Mouse (Mus musculus): Measurements from ENCODE around the gene Osbpl9. TPM values are rescaled to one million over a fixed set of nuclear protein-coding genes. Genes with fewer than 3 reads are reported as not detected.

The Osbpl9 gene
- total and polyA plus RNA-seq, 3 experiments, result 55.5 to 73.5 (median 59.2) TPM

- H3K27me3 ChIP-seq (replicated peaks), result peaks cover 3% of the 10 kb centered on the region
- TF ChIP-seq JUND (conservative IDR thresholded peaks at IDR 0.05; ENCODE audit: low read depth, low read length) (no peak), MEF2A (IDR thresholded peaks at IDR 0.05; ENCODE audit: borderline replicate concordance, low read depth, low read length) (no peak), NELFE (IDR thresholded peaks at IDR 0.05; ENCODE audit: low read depth, low read length) (no peak), ELF1 (IDR thresholded peaks at IDR 0.05; ENCODE audit: low read depth, low read length) (no peak), SIN3A (IDR thresholded peaks at IDR 0.05; ENCODE audit: low read length) (no peak), ETS1 (conservative IDR thresholded peaks at IDR 0.05; ENCODE audit: low read depth, low read length) (no peak), IRF4 (IDR thresholded peaks at IDR 0.05; ENCODE audit: low read depth, low read length) (no peak), RAD21 (IDR thresholded peaks at IDR 0.05; ENCODE audit: low read depth, low read length) (no peak), CHD1 (IDR thresholded peaks at IDR 0.05; ENCODE audit: low read depth, low read length) (no peak), USF2 (conservative IDR thresholded peaks at IDR 0.05; ENCODE audit: low read depth, low read length) (no peak)
- H3K79me2 ChIP-seq (replicated peaks; ENCODE audit: control insufficient read depth, extremely low read depth, insufficient read depth, poor library complexity, severe bottlenecking), result no peaks in the 10 kb centered on the region
- no peak overlapping the region for H3K9ac ChIP-seq (ENCODE audit: insufficient read depth, low read depth)
- H3K36me3 ChIP-seq (replicated peaks in 1 of 2; ENCODE audit: control insufficient read depth in 1 of 2, insufficient read depth in 1 of 2, low read length in 1 of 2), result no peaks in the 10 kb centered on the region
- H3K27ac ChIP-seq (ENCODE audit: insufficient read depth, low read depth), result no peak overlapping the region
- H3K4me2 ChIP-seq (ENCODE audit: insufficient read depth, low read depth, poor library complexity, severe bottlenecking), result no peak overlapping the region
- dilution Hi-C loops (cut with MboI; ENCODE audit: extremely low pct_ligation_motif_present, extremely low pct_unique_long_range_greater_than_20kb, low sequenced_read_pairs) (no loop called here), in situ Hi-C loops (cut with MboI; ENCODE audit: low pct_ligation_motif_present, low pct_unique_long_range_greater_than_20kb, low sequenced_read_pairs) (no loop called here)
- no peak overlapping the region for H3K4me3 ChIP-seq (replicated peaks in 1 of 3; ENCODE audit: low read depth in 2 of 3, low read length in 2 of 3, poor library complexity in 1 of 3)
- DNase-seq (ENCODE audit: extremely low read depth), result no peak
- no peaks in the 10 kb centered on the region for H3K4me1 ChIP-seq (ENCODE audit: control insufficient read depth in 1 of 2, insufficient read depth in 2 of 2)
- no peaks in the 10 kb centered on the region for H3K9me3 ChIP-seq (replicated peaks; ENCODE audit: low read length)
Observed at GRCm38 (mm10) chr4:109245016-109245620, 43.0 kb upstream of the Osbpl9 start.

GRCm38 (mm10) chr4:109244506-109244905 is 42.4 kb upstream of the Osbpl9 start:
- TF ChIP-seq BHLHE40 (IDR thresholded peaks at IDR 0.05; ENCODE audit: low read depth, low read length) (no peak), ETS1 (conservative IDR thresholded peaks at IDR 0.05; ENCODE audit: low read depth, low read length) (no peak), ELF1 (IDR thresholded peaks at IDR 0.05; ENCODE audit: low read depth, low read length) (no peak), MAFK (IDR thresholded peaks at IDR 0.05; ENCODE audit: insufficient replicate concordance, low read length) (no peak)
- Histone ChIP-seq H3K9ac (ENCODE audit: insufficient read depth, low read depth) (no peak overlapping the region), H3K27me3 (replicated peaks) (peaks cover 6% of the 10 kb centered on the region), H3K4me3 (replicated peaks in 1 of 3; ENCODE audit: low read depth in 2 of 3, low read length in 2 of 3, poor library complexity in 1 of 3) (no peak overlapping the region), H3K36me3 (replicated peaks in 1 of 2; ENCODE audit: control insufficient read depth in 1 of 2, insufficient read depth in 1 of 2, low read length in 1 of 2) (no peaks in the 10 kb centered on the region), H3K9me3 (replicated peaks; ENCODE audit: low read length) (no peaks in the 10 kb centered on the region), H3K4me1 (ENCODE audit: control insufficient read depth in 1 of 2, insufficient read depth in 2 of 2) (peaks cover 0 to 2% of the 10 kb centered on the region in 2 experiments; a peak in 2 of 4 replicates), H3K4me2 (ENCODE audit: insufficient read depth, low read depth, poor library complexity, severe bottlenecking) (no peak overlapping the region), H3K27ac (ENCODE audit: insufficient read depth, low read depth) (no peak overlapping the region), H3K79me2 (replicated peaks; ENCODE audit: control insufficient read depth, extremely low read depth, insufficient read depth, poor library complexity, severe bottlenecking) (no peaks in the 10 kb centered on the region)
- in situ Hi-C loops (cut with MboI; ENCODE audit: low pct_ligation_motif_present, low pct_unique_long_range_greater_than_20kb, low sequenced_read_pairs) (no loop called here), dilution Hi-C loops (cut with MboI; ENCODE audit: extremely low pct_ligation_motif_present, extremely low pct_unique_long_range_greater_than_20kb, low sequenced_read_pairs) (no loop called here)
- DNase-seq (ENCODE audit: extremely low read depth), result no peak

- dilution Hi-C loops (cut with MboI; ENCODE audit: extremely low pct_ligation_motif_present, extremely low pct_unique_long_range_greater_than_20kb, low sequenced_read_pairs), result no loop called here
- in situ Hi-C loops (cut with MboI; ENCODE audit: low pct_ligation_motif_present, low pct_unique_long_range_greater_than_20kb, low sequenced_read_pairs), result no loop called here
- H3K9me3 ChIP-seq (replicated peaks; ENCODE audit: low read length), result no peaks in the 10 kb centered on the region
- no peaks in the 10 kb centered on the region for H3K79me2 ChIP-seq (replicated peaks; ENCODE audit: control insufficient read depth, extremely low read depth, insufficient read depth, poor library complexity, severe bottlenecking)
- H3K4me2 ChIP-seq (ENCODE audit: insufficient read depth, low read depth, poor library complexity, severe bottlenecking), result no peak overlapping the region
- H3K27ac ChIP-seq (ENCODE audit: insufficient read depth, low read depth), result no peak overlapping the region
- no peak overlapping the region for H3K9ac ChIP-seq (ENCODE audit: insufficient read depth, low read depth)
- no peak overlapping the region for H3K4me3 ChIP-seq (replicated peaks in 1 of 3; ENCODE audit: low read depth in 2 of 3, low read length in 2 of 3, poor library complexity in 1 of 3)
- no peak for TF ChIP-seq ZC3H11A (IDR thresholded peaks at IDR 0.05; ENCODE audit: low read depth, low read length)
- no peak for TF ChIP-seq CHD1 (IDR thresholded peaks at IDR 0.05; ENCODE audit: low read depth, low read length)
- TF ChIP-seq PAX5 (IDR thresholded peaks at IDR 0.05; ENCODE audit: low read length), result no peak
- TF ChIP-seq TBP (conservative IDR thresholded peaks at IDR 0.05; ENCODE audit: low read depth, low read length), result no peak
- no peak for TF ChIP-seq JUND (conservative IDR thresholded peaks at IDR 0.05; ENCODE audit: low read depth, low read length)
- no peak for TF ChIP-seq BHLHE40 (IDR thresholded peaks at IDR 0.05; ENCODE audit: low read depth, low read length)
- TF ChIP-seq NELFE (IDR thresholded peaks at IDR 0.05; ENCODE audit: low read depth, low read length), result no peak
- no peak for TF ChIP-seq POLR2AphosphoS2 (IDR thresholded peaks at IDR 0.05; ENCODE audit: low read depth, low read length)
- no peak for TF ChIP-seq MAX (IDR thresholded peaks at IDR 0.05; ENCODE audit: low read length)
- no peak for TF ChIP-seq ELF1 (IDR thresholded peaks at IDR 0.05; ENCODE audit: low read depth, low read length)
- no peak for TF ChIP-seq E2F4 (IDR thresholded peaks at IDR 0.05; ENCODE audit: insufficient replicate concordance, low read depth, low read length)
- no peak for TF ChIP-seq GABPA (IDR thresholded peaks at IDR 0.05; ENCODE audit: insufficient replicate concordance, low read depth, low read length)
- TF ChIP-seq USF2 (conservative IDR thresholded peaks at IDR 0.05; ENCODE audit: low read depth, low read length), result no peak
- TF ChIP-seq MAFK (IDR thresholded peaks at IDR 0.05; ENCODE audit: insufficient replicate concordance, low read length), result no peak
- no peak for TF ChIP-seq SIN3A (IDR thresholded peaks at IDR 0.05; ENCODE audit: low read length)
- TF ChIP-seq EP300 (IDR thresholded peaks at IDR 0.05; ENCODE audit: low read length), result no peak
- no peak for TF ChIP-seq NRF1 (IDR thresholded peaks at IDR 0.05; ENCODE audit: low read depth, low read length)
- no peaks in the 10 kb centered on the region for H3K36me3 ChIP-seq (replicated peaks in 1 of 2; ENCODE audit: control insufficient read depth in 1 of 2, insufficient read depth in 1 of 2, low read length in 1 of 2)
- DNase-seq (ENCODE audit: extremely low read depth), result no peak
- H3K4me1 ChIP-seq (ENCODE audit: control insufficient read depth in 1 of 2, insufficient read depth in 2 of 2), result peaks cover 4 to 23% of the 10 kb centered on the region in 2 experiments; a peak in 3 of 4 replicates
- H3K27me3 ChIP-seq (replicated peaks), result peaks cover 6% of the 10 kb centered on the region
Observed at GRCm38 (mm10) chr4:109241934-109242333, 39.9 kb upstream of the Osbpl9 start.

All from CH12.LX (cell line).